Mouse (Mus musculus) forebrain, embryonic 10.5 days (tissue): ENCODE measurements around the gene Hist1h1t. TPM values are rescaled to one million over a fixed set of nuclear protein-coding genes. Genes with fewer than 3 reads are reported as not detected.

Source experiments
- DNase-seq: peaks from one replicate; pipeline ENCODE4 v3.0.0-alpha.2; 2017; ENCODE audit warnings: low spot score; ENCODE audit errors: extremely low spot score
- H3K27ac ChIP-seq: fragments of 300-500 bp; sonication (generic); 2 replicates; pipeline ENCODE4 v1.5.1; 2016; ENCODE audit warnings: mild to moderate bottlenecking
- H3K27me3 ChIP-seq: fragments of 300-500 bp; sonication (generic); 2 replicates; pipeline ENCODE4 v1.6.1; 2016; ENCODE audit warnings: mild to moderate bottlenecking; ENCODE audit not compliant: poor library complexity, severe bottlenecking
- H3K36me3 ChIP-seq: fragments of 300-500 bp; sonication (generic); replicated peaks from 2 replicates; pipeline ENCODE4 v1.6.1; 2016; ENCODE audit warnings: mild to moderate bottlenecking, moderate library complexity
- H3K4me1 ChIP-seq: fragments of 300-500 bp; sonication (generic); 2 replicates; pipeline ENCODE4 v1.6.1; 2016
- H3K4me3 ChIP-seq: fragments of 300-500 bp; sonication (generic); 2 replicates; pipeline ENCODE4 v1.5.1; 2016; ENCODE audit warnings: mild to moderate bottlenecking, moderate library complexity
- H3K9me3 ChIP-seq: fragments of 300-500 bp; sonication (generic); 2 replicates; pipeline ENCODE4 v1.6.1; 2016; ENCODE audit warnings: mild to moderate bottlenecking, moderate library complexity
- WGBS: fragments of 180-500 bp; shearing (Covaris S2); methylation state at CpG from one replicate; pipeline ENCODE4 v1.1.7; 2016; 5-methylcytosine and 5-hydroxymethylcytosine counted together
- polyA plus RNA-seq: library from polyadenylated mRNA; unstranded; fragments of >200 nt; fragmentation: Nextera tagmentation; extraction: Ambion mirVana; gene quantifications from 2 replicates; pipeline ENCODE4 v1.2.1, GENCODE M21; 2016

Gene Hist1h1t
- polyA plus RNA-seq, 1 experiment from 2014 or later = not detected

- Histone ChIP-seq H3K4me3 (no peak overlapping the region), H3K36me3 (no peaks in the 10 kb centered on the region), H3K9me3 (no peaks in the 10 kb centered on the region), H3K27me3 (no peaks in the 10 kb centered on the region), H3K27ac (0 out of 2 replicates have a peak overlapping the region, but pooled peaks have one; percentile 11), H3K4me1 (peaks cover 18% of the 10 kb centered on the region)
- WGBS = 92% methylated on average over 7 of the region's 7 CpGs
- DNase-seq = no peak
Measured at GRCm38 (mm10) chr13:23687907-23688306, 7.7 kb upstream of the Hist1h1t start.

- Histone ChIP-seq H3K27ac (no peak overlapping the region), H3K9me3 (no peaks in the 10 kb centered on the region), H3K4me3 (no peak overlapping the region), H3K4me1 (peaks cover 16% of the 10 kb centered on the region), H3K27me3 (no peaks in the 10 kb centered on the region), H3K36me3 (no peaks in the 10 kb centered on the region; the same call in 1 of the 2 replicates)
- WGBS = 95% methylated on average over 2 of the region's 2 CpGs
- no peak for DNase-seq
Measured at GRCm38 (mm10) chr13:23688956-23689355, 6.7 kb upstream of the Hist1h1t start.

GRCm38 (mm10) chr13:23689459-23689858 is 6.2 kb upstream of the Hist1h1t start:
- Histone ChIP-seq H3K36me3 (no peaks in the 10 kb centered on the region; the same call in 1 of the 2 replicates), H3K4me3 (no peak overlapping the region), H3K9me3 (no peaks in the 10 kb centered on the region), H3K27ac (no peak overlapping the region), H3K4me1 (peaks cover 16% of the 10 kb centered on the region), H3K27me3 (no peaks in the 10 kb centered on the region)
- WGBS = 83% methylated on average over 2 of the region's 2 CpGs
- no peak for DNase-seq

- no peaks in the 10 kb centered on the region for H3K9me3 ChIP-seq
- H3K27ac ChIP-seq = peak overlapping the region; percentile 11; the same call in 1 of the 2 replicates
- peaks cover 27% of the 10 kb centered on the region for H3K4me1 ChIP-seq
- DNase-seq = no peak
- H3K4me3 ChIP-seq = no peak overlapping the region
- WGBS = 89% methylated on average over 6 of the region's 6 CpGs
- no peaks in the 10 kb centered on the region for H3K27me3 ChIP-seq
- no peaks in the 10 kb centered on the region; the same call in 1 of the 2 replicates for H3K36me3 ChIP-seq
Measured at GRCm38 (mm10) chr13:23693856-23694440, 1.7 kb upstream of the Hist1h1t start.

GRCm38 (mm10) chr13:23694956-23695355 is 658 bp upstream of the Hist1h1t start:
- H3K27me3 ChIP-seq = no peaks in the 10 kb centered on the region
- no peak overlapping the region for H3K4me3 ChIP-seq
- peak overlapping the region; percentile 53; the same call in 1 of the 2 replicates for H3K27ac ChIP-seq
- 96% methylated on average over 9 of the region's 9 CpGs for WGBS
- no peaks in the 10 kb centered on the region; the same call in 1 of the 2 replicates for H3K36me3 ChIP-seq
- no peaks in the 10 kb centered on the region for H3K9me3 ChIP-seq
- no peak for DNase-seq
- H3K4me1 ChIP-seq = peaks cover 31% of the 10 kb centered on the region

- H3K27ac ChIP-seq = peak overlapping the region; percentile 81
- H3K9me3 ChIP-seq = no peaks in the 10 kb centered on the region
- H3K4me3 ChIP-seq = peak overlapping the region; percentile 20; the same call in 1 of the 2 replicates
- WGBS = 65% methylated on average over 15 of the region's 15 CpGs
- H3K36me3 ChIP-seq = no peaks in the 10 kb centered on the region; the same call in 1 of the 2 replicates
- peaks cover 36% of the 10 kb centered on the region for H3K4me1 ChIP-seq
- DNase-seq = no peak
- H3K27me3 ChIP-seq = no peaks in the 10 kb centered on the region
Measured at GRCm38 (mm10) chr13:23696061-23696474, 454 bp downstream of the Hist1h1t start.

- under 1% methylated on average over 26 of the region's 32 CpGs for WGBS
Measured at GRCm38 (mm10) chr13:23697491-23698299, 2.1 kb downstream of the Hist1h1t start.

GRCm38 (mm10) chr13:23698300-23698693 is 2.7 kb downstream of the Hist1h1t start, which contains the start of gene Hist1h4c:
Gene Hist1h4c, minus strand, starts transcription at chr13:23698454.
- WGBS = 0% methylated on average over 22 of the region's 22 CpGs
- H3K4me1 ChIP-seq = peaks cover 38% of the 10 kb centered on the region
- H3K9me3 ChIP-seq = no peaks in the 10 kb centered on the region
- no peaks in the 10 kb centered on the region for H3K27me3 ChIP-seq
- peak; percentile 97 for DNase-seq
- no peaks in the 10 kb centered on the region; the same call in 1 of the 2 replicates for H3K36me3 ChIP-seq
- H3K27ac ChIP-seq = peak within 1 kb of the TSS; percentile 90
- peak within 1 kb of the TSS; percentile 55 for H3K4me3 ChIP-seq

More at GRCm38 (mm10) chr13:23697491-23698299, 2.1 kb downstream of the Hist1h1t start:
- Histone ChIP-seq H3K27me3 (no peaks in the 10 kb centered on the region), H3K36me3 (no peaks in the 10 kb centered on the region; the same call in 1 of the 2 replicates), H3K9me3 (no peaks in the 10 kb centered on the region), H3K4me1 (peaks cover 38% of the 10 kb centered on the region), H3K4me3 (peak overlapping the region; percentile 55), H3K27ac (peak overlapping the region; percentile 90)
- DNase-seq = peak; percentile 64

GRCm38 (mm10) chr13:23698996-23699395 is 3.4 kb downstream of the Hist1h1t start:
- 59% methylated on average over 6 of the region's 6 CpGs for WGBS
- Histone ChIP-seq H3K36me3 (no peaks in the 10 kb centered on the region), H3K4me3 (peak overlapping the region; percentile 55), H3K27ac (peak overlapping the region; percentile 90), H3K27me3 (no peaks in the 10 kb centered on the region), H3K4me1 (peaks cover 38% of the 10 kb centered on the region), H3K9me3 (no peaks in the 10 kb centered on the region)
- DNase-seq = peak; percentile 13

- H3K4me1 ChIP-seq = peaks cover 38% of the 10 kb centered on the region
- H3K27me3 ChIP-seq = no peaks in the 10 kb centered on the region
- DNase-seq = peak; percentile 7
- H3K36me3 ChIP-seq = no peaks in the 10 kb centered on the region
- peak overlapping the region; percentile 90; the same call in 1 of the 2 replicates for H3K27ac ChIP-seq
- H3K4me3 ChIP-seq = no peak overlapping the region
- WGBS = 73% methylated on average over 3 of the region's 3 CpGs
- H3K9me3 ChIP-seq = no peaks in the 10 kb centered on the region
Measured at GRCm38 (mm10) chr13:23699767-23700166, 4.2 kb downstream of the Hist1h1t start.

GRCm38 (mm10) chr13:23700786-23701520 is 5.3 kb downstream of the Hist1h1t start:
- no peak overlapping the region; the same call in 1 of the 2 replicates for H3K4me3 ChIP-seq
- peak; percentile 70 for DNase-seq
- peak overlapping the region; percentile 56; the same call in 1 of the 2 replicates for H3K27ac ChIP-seq
- H3K4me1 ChIP-seq = peaks cover 32% of the 10 kb centered on the region
- 37% methylated on average over 8 of the region's 8 CpGs for WGBS
- no peaks in the 10 kb centered on the region for H3K36me3 ChIP-seq
- H3K9me3 ChIP-seq = no peaks in the 10 kb centered on the region
- no peaks in the 10 kb centered on the region for H3K27me3 ChIP-seq

GRCm38 (mm10) chr13:23702220-23702619 is 6.6 kb downstream of the Hist1h1t start:
- 91% methylated on average over 4 of the region's 4 CpGs for WGBS
- H3K27ac ChIP-seq = no peak overlapping the region
- DNase-seq = peak; percentile 2
- H3K27me3 ChIP-seq = peaks cover 3% of the 10 kb centered on the region; the same call in 1 of the 2 replicates
- no peaks in the 10 kb centered on the region for H3K36me3 ChIP-seq
- peaks cover 23% of the 10 kb centered on the region for H3K4me1 ChIP-seq
- no peak overlapping the region for H3K4me3 ChIP-seq
- no peaks in the 10 kb centered on the region for H3K9me3 ChIP-seq
